Mouse (Mus musculus): ENCODE measurements around the gene Rap1gap2. TPM values are rescaled to one million over a fixed set of nuclear protein-coding genes. Genes with fewer than 3 reads are reported as not detected.

The Rap1gap2 gene
- polyA plus RNA-seq, 1 experiment from 2014 or later = 0.35 TPM

DNA sequence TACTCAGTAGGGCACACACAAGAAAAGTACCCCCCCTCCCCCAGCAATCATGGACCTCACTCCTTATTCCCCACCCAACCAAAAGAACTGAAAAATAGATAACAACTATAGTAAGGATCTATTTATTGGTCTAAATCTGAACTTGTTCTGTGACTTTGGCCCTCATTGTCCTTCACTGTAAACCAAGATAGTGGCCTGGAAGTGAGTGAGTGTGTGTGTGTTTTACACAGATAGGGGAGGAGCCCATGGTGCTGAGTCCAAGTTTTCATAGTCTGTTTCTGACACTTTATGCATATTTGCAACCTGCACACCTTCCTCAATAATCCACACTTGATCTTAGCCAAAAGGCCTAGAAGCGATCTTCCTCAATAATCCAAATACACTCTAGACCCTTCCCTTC is 38.0 kb upstream of the Rap1gap2 start:
- ATAC-seq (ENCODE audit: insufficient number of reproducible peaks, low FRiP score, low TSS enrichment, low read depth) = no peak

DNA sequence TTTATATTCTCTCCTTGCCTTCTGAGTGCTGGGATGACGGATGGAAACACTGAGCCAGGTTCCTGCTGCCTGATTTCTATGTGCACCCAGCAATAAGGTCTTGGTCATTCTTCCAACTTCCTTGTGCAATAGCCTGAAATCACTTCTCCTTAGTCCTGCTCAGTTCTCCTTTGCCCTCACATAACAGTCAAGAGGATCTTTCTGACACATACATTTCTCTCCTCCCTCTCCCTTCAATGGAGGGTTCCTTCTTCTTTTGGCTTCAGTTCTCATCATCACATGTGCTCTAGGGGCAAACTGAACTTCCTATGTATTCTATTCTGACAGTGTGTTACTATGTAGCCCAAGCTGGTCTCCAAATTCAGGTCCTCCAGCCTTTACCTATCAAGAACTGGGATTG is 37.3 kb upstream of the Rap1gap2 start:
- Histone ChIP-seq H3K27ac (replicated peaks; ENCODE audit: low read depth, low read length) (no peak overlapping the region), H3K27me3 (ENCODE audit: control insufficient read depth, insufficient read depth, low read length) (no peaks in the 10 kb centered on the region), H3K4me1 (ENCODE audit: control insufficient read depth, insufficient read depth, low read length) (peaks cover 11% of the 10 kb centered on the region), H3K36me3 (ENCODE audit: control insufficient read depth, insufficient read depth, low read length) (peaks cover 3% of the 10 kb centered on the region; the same call in 1 of the 2 replicates), H3K4me2 (ENCODE audit: low read depth, severe bottlenecking) (no peak overlapping the region), H3K4me3 (ENCODE audit: low read depth, low read length) (no peak overlapping the region), H3K9me3 (ENCODE audit: control insufficient read depth, low read length) (no peaks in the 10 kb centered on the region), H3K9ac (ENCODE audit: low read length) (no peak overlapping the region)
- DNase-seq (ENCODE audit: low spot score) (no peak), ATAC-seq (ENCODE audit: insufficient number of reproducible peaks, low FRiP score, low TSS enrichment, low read depth) (no peak)
- 89% methylated on average over 1 of the region's 1 CpGs for WGBS

More for the DNA sequence above, 38.0 kb upstream of the Rap1gap2 start:
- no peaks in the 10 kb centered on the region for H3K27me3 ChIP-seq (ENCODE audit: control insufficient read depth, insufficient read depth, low read length)
- H3K9ac ChIP-seq (ENCODE audit: low read length) = peak overlapping the region; percentile 72
- H3K27ac ChIP-seq (replicated peaks; ENCODE audit: low read depth, low read length) = no peak overlapping the region
- H3K4me3 ChIP-seq (ENCODE audit: low read depth, low read length) = peak overlapping the region; percentile 87
- peak overlapping the region; percentile 63 for H3K4me2 ChIP-seq (ENCODE audit: low read depth, severe bottlenecking)
- 14% methylated on average over 1 of the region's 1 CpGs for WGBS
- DNase-seq (ENCODE audit: low spot score) = no peak
- H3K4me1 ChIP-seq (ENCODE audit: control insufficient read depth, insufficient read depth, low read length) = peaks cover 15% of the 10 kb centered on the region
- no peaks in the 10 kb centered on the region for H3K9me3 ChIP-seq (ENCODE audit: control insufficient read depth, low read length)
- peaks cover 3% of the 10 kb centered on the region; the same call in 1 of the 2 replicates for H3K36me3 ChIP-seq (ENCODE audit: control insufficient read depth, insufficient read depth, low read length)

DNA sequence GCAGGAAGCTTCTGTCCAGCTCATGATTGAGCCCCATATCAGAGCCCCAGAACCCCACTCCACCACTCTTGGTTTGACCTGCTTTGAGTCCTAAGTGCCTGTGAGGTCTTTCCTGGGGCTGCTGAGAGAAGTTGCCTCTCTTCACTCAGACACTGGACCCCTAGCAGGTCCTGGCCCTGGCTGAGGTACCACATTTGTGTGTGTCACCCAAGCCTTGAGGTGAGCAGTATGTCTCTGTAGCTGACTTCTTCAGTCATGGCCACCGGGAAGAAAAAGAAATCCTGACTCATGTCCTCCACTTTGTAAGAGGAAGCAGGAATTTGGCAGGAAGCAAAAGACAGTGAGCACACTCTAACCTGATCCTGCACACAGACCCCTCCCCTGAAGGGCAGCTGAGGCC is 28.9 kb upstream of the Rap1gap2 start:
- Histone ChIP-seq H3K4me2 (ENCODE audit: low read depth, severe bottlenecking) (no peak overlapping the region), H3K27me3 (ENCODE audit: control insufficient read depth, insufficient read depth, low read length) (0 out of 2 replicates have a peak, but pooled peaks cover 11% of the 10 kb centered on the region), H3K4me3 (ENCODE audit: low read depth, low read length) (no peak overlapping the region), H3K27ac (replicated peaks; ENCODE audit: low read depth, low read length) (no peak overlapping the region), H3K9me3 (ENCODE audit: control insufficient read depth, low read length) (no peaks in the 10 kb centered on the region), H3K4me1 (ENCODE audit: control insufficient read depth, insufficient read depth, low read length) (peaks cover 6% of the 10 kb centered on the region; the same call in 1 of the 2 replicates), H3K9ac (ENCODE audit: low read length) (no peak overlapping the region), H3K36me3 (ENCODE audit: control insufficient read depth, insufficient read depth, low read length) (no peaks in the 10 kb centered on the region)
- ATAC-seq (ENCODE audit: insufficient number of reproducible peaks, low FRiP score, low TSS enrichment, low read depth) = no peak
- no peak for DNase-seq (ENCODE audit: low spot score)
- WGBS = 74% methylated on average over 1 of the region's 1 CpGs

DNA sequence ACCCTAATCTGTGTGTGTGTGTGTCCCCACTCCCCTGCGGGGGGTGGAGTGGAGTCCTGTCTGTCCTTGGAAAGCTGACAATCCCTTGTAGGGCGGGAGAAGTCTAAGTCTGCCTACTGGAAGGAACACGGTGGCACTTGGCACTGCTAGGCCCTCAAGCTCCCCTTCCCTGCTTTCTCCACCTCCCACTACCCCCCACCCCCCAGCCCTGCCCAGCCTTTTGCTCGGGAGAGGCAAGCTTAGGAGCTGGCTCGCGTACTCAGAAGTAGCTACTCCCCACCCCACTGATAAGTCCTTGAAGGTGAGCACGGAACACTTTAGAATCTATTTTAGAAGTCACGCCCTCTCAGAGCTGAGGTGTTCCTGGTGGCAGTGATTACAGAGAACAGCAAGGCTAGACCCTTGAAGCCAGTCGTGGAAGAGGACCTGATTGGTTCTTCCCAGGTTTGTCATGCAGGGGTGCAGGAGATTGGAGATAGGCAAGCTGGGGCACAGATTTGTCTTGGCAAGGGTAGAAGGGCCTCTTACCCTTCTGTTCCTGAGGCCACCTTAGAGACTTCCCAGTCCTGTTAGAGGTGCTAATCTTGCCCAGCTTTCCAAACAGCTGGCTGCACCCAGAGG is 28.2 kb upstream of the Rap1gap2 start:
- no peak for DNase-seq (ENCODE audit: low spot score)
- H3K4me3 ChIP-seq (ENCODE audit: low read depth, low read length) = peak overlapping the region; percentile 76
- WGBS = 7% methylated on average over 9 of the region's 9 CpGs

DNA sequence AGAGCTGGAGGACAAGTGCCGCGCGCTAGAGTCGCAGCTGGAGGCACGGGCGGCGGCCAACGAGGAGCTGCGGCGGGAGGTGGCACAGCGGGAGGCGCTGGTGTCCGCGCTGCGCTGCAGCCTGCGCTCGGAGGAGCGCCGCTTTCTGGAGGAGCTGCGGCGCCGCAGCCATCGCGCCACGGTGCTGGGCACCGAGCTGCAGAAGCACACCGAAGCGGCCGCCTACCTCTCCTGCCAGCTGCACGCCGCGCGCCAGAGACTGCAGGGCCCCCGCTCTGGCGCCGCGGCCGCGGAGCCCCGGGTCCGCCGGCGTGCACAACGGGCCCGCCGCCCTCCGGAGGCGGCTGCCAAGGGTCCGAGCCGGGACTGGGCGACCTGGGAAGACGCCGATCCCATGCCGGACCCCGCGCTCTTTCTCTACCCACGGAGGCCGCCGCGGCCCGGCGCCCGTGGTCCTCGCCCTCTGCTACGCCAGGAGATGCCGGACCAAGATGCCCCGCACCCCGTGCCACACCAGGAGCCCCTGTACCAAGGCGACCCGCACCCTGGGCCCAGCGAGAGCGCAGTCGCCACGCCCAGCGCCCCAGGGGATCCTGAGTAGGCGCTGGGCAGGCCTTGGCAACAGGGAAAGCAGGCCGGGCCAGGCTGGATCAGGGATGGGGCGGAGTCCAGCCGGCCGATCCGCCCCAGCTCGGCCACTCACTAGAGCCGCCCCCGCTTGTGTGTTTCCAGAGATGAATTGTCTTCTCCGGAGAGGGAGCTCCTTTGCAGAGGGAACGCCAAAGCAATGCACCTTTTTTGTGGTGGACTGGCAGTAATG is 27.5 kb upstream of the Rap1gap2 start:
- H3K27me3 ChIP-seq (ENCODE audit: control insufficient read depth, insufficient read depth, low read length) = 0 out of 2 replicates have a peak, but pooled peaks cover 11% of the 10 kb centered on the region
- H3K4me2 ChIP-seq (ENCODE audit: low read depth, severe bottlenecking) = peak overlapping the region; percentile 94
- 0% methylated on average over 75 of the region's 86 CpGs for WGBS
- peak; percentile 77; the same call in 1 of the 2 replicates for ATAC-seq (ENCODE audit: insufficient number of reproducible peaks, low FRiP score, low TSS enrichment, low read depth)
- no peaks in the 10 kb centered on the region for H3K36me3 ChIP-seq (ENCODE audit: control insufficient read depth, insufficient read depth, low read length)
- H3K9ac ChIP-seq (ENCODE audit: low read length) = peak overlapping the region; percentile 86
- no peaks in the 10 kb centered on the region for H3K9me3 ChIP-seq (ENCODE audit: control insufficient read depth, low read length)
- 0 out of 2 replicates have a peak overlapping the region, but pooled peaks have one; percentile 1 for H3K27ac ChIP-seq (replicated peaks; ENCODE audit: low read depth, low read length)
- H3K4me3 ChIP-seq (ENCODE audit: low read depth, low read length) = peak overlapping the region; percentile 76
- peak; percentile 79 for DNase-seq (ENCODE audit: low spot score)
- H3K4me1 ChIP-seq (ENCODE audit: control insufficient read depth, insufficient read depth, low read length) = peaks cover 6% of the 10 kb centered on the region; the same call in 1 of the 2 replicates

More for the DNA sequence above, 28.2 kb upstream of the Rap1gap2 start:
- H3K4me2 ChIP-seq (ENCODE audit: low read depth, severe bottlenecking) = peak overlapping the region; percentile 94
- 0 out of 2 replicates have a peak, but pooled peaks have one; percentile 9 for ATAC-seq (ENCODE audit: insufficient number of reproducible peaks, low FRiP score, low TSS enrichment, low read depth)
- H3K27ac ChIP-seq (replicated peaks; ENCODE audit: low read depth, low read length) = 0 out of 2 replicates have a peak overlapping the region, but pooled peaks have one; percentile 8
- H3K4me1 ChIP-seq (ENCODE audit: control insufficient read depth, insufficient read depth, low read length) = peaks cover 6% of the 10 kb centered on the region; the same call in 1 of the 2 replicates
- H3K9ac ChIP-seq (ENCODE audit: low read length) = peak overlapping the region; percentile 86
- H3K9me3 ChIP-seq (ENCODE audit: control insufficient read depth, low read length) = no peaks in the 10 kb centered on the region
- H3K36me3 ChIP-seq (ENCODE audit: control insufficient read depth, insufficient read depth, low read length) = no peaks in the 10 kb centered on the region
- 0 out of 2 replicates have a peak, but pooled peaks cover 11% of the 10 kb centered on the region for H3K27me3 ChIP-seq (ENCODE audit: control insufficient read depth, insufficient read depth, low read length)

DNA sequence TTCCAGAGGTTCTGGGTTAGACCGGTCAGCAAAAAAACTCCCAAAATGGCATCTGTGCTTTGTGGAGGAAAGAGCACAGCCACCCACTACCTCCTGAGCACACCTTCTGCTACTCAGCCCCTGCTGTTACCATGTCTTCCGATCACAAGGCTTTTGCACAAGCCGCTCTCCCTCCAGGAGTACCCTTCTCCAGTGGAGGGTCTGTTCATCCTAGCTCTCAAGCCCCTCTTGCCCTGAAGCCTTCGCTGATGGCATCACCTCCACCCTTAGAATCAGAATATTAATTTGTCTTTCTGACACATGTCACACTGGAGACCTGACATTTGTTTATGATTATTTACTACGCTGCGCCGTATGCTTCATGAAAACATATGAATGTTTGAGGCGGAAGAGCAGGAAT is 26.8 kb upstream of the Rap1gap2 start:
- Histone ChIP-seq H3K4me3 (ENCODE audit: low read depth, low read length) (peak overlapping the region; percentile 76), H3K36me3 (ENCODE audit: control insufficient read depth, insufficient read depth, low read length) (no peaks in the 10 kb centered on the region), H3K4me1 (ENCODE audit: control insufficient read depth, insufficient read depth, low read length) (peaks cover 6% of the 10 kb centered on the region; the same call in 1 of the 2 replicates), H3K9ac (ENCODE audit: low read length) (peak overlapping the region; percentile 86; the same call in 1 of the 2 replicates), H3K9me3 (ENCODE audit: control insufficient read depth, low read length) (no peaks in the 10 kb centered on the region), H3K4me2 (ENCODE audit: low read depth, severe bottlenecking) (peak overlapping the region; percentile 94), H3K27ac (replicated peaks; ENCODE audit: low read depth, low read length) (no peak overlapping the region), H3K27me3 (ENCODE audit: control insufficient read depth, insufficient read depth, low read length) (0 out of 2 replicates have a peak, but pooled peaks cover 11% of the 10 kb centered on the region)
- no peak for ATAC-seq (ENCODE audit: insufficient number of reproducible peaks, low FRiP score, low TSS enrichment, low read depth)
- WGBS = 23% methylated on average over 8 of the region's 8 CpGs
- no peak for DNase-seq (ENCODE audit: low spot score)

DNA sequence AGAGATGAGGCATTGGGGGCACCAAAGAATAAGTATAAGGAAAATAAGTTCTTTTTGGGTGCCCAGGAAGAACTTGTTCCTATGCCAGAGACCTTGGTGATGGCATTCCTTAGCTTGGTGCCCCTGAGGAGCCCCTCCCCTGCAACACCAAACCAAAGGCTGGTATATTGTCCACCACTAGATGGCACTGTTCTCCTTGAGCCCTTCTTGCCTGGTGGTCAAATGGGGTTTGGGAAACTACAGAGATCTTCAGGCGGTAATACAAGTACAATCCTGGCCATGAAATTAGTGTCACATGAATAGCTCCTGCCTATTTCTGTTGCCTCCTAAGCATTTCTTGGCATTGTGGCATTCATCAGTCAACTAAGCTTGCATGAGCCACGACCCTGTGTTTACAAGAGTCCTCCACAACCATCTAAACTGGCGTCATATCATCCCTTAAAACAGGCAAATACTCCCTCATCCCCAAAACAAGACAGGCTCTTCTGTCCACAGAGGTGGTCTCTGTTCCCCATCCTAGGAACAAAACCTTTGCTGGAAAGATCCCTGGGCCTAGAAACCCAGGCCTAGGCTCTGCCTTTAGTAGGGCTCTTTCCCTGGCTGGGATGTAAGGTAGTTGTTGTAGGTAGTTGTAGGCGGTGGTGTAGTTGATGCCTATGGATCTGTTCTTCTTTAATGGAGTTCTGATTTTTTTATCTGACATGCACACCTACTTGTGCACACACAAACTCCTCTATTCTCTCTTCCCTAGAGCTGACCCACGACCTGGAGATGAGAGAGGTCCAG is 24.0 kb upstream of the Rap1gap2 start:
- Histone ChIP-seq H3K27ac (replicated peaks; ENCODE audit: low read depth, low read length) (no peak overlapping the region), H3K9me3 (ENCODE audit: control insufficient read depth, low read length) (no peaks in the 10 kb centered on the region), H3K4me3 (ENCODE audit: low read depth, low read length) (no peak overlapping the region), H3K36me3 (ENCODE audit: control insufficient read depth, insufficient read depth, low read length) (no peaks in the 10 kb centered on the region), H3K27me3 (ENCODE audit: control insufficient read depth, insufficient read depth, low read length) (0 out of 2 replicates have a peak, but pooled peaks cover 8% of the 10 kb centered on the region), H3K4me1 (ENCODE audit: control insufficient read depth, insufficient read depth, low read length) (peaks cover 6% of the 10 kb centered on the region; the same call in 1 of the 2 replicates), H3K9ac (ENCODE audit: low read length) (no peak overlapping the region), H3K4me2 (ENCODE audit: low read depth, severe bottlenecking) (no peak overlapping the region)
- ATAC-seq (ENCODE audit: insufficient number of reproducible peaks, low FRiP score, low TSS enrichment, low read depth) (no peak), DNase-seq (ENCODE audit: low spot score) (peak; percentile 81)
- WGBS = 65% methylated on average over 5 of the region's 5 CpGs
